Mouse (Mus musculus) heart, postnatal 0 days (tissue): ENCODE data around the gene Ispd. TPM values are rescaled to one million over a fixed set of nuclear protein-coding genes. Genes with fewer than 3 reads are reported as not detected.

Experiments used
- ATAC-seq: fragments of 200-750 bp; cut with Nextera tagmentation; 2 replicates; pipeline ENCODE4 v1.8.0; 2017; ENCODE audit warnings: low read depth, moderate number of reproducible peaks, moderate library complexity; ENCODE audit not compliant: insufficient read depth
- DNase-seq: peaks from one replicate; pipeline ENCODE4 v3.0.0-alpha.2; 2016; ENCODE audit warnings: low spot score
- H3K27ac ChIP-seq: fragments of 300-500 bp; sonication (generic); 2 replicates; pipeline ENCODE4 v1.5.1; 2014; ENCODE audit warnings: low read depth, mild to moderate bottlenecking
- H3K27me3 ChIP-seq: fragments of 300-500 bp; sonication (generic); 2 replicates; pipeline ENCODE4 v1.6.1; 2014; ENCODE audit warnings: low read length, mixed read lengths; ENCODE audit not compliant: control insufficient read depth, insufficient read depth
- H3K36me3 ChIP-seq: fragments of 300-500 bp; sonication (generic); replicated peaks from 2 replicates; pipeline ENCODE4 v1.6.1; 2014; ENCODE audit warnings: low read length, mixed read lengths; ENCODE audit not compliant: control insufficient read depth, insufficient read depth
- H3K4me1 ChIP-seq: fragments of 300-500 bp; sonication (generic); 2 replicates; pipeline ENCODE4 v1.6.1; 2014; ENCODE audit warnings: antibody characterized with exemption; ENCODE audit not compliant: control insufficient read depth, insufficient read depth
- H3K4me2 ChIP-seq: fragments of 300-500 bp; sonication (generic); 2 replicates; pipeline ENCODE4 v1.6.1; 2014; ENCODE audit warnings: low read depth, mild to moderate bottlenecking, low read length, moderate library complexity
- H3K4me3 ChIP-seq: fragments of 300-500 bp; sonication (generic); 2 replicates; pipeline ENCODE4 v1.5.1; 2014; ENCODE audit warnings: low read depth, low read length
- H3K9ac ChIP-seq: fragments of 300-500 bp; sonication (generic); replicated peaks from 2 replicates; pipeline ENCODE4 v1.6.1; 2014; ENCODE audit warnings: low read depth, low read length, mixed read lengths
- H3K9me3 ChIP-seq: fragments of 300-500 bp; sonication (generic); replicated peaks from 2 replicates; pipeline ENCODE4 v1.6.1; 2016; ENCODE audit warnings: low read length; ENCODE audit not compliant: control insufficient read depth
- CTCF ChIP-seq: IDR thresholded peaks from 2 replicates; pipeline ENCODE4 v1.5.1; 2016; ENCODE audit warnings: antibody characterized with exemption, control low read depth, low read depth
- EP300 ChIP-seq: IDR thresholded peaks from 2 replicates; pipeline ENCODE4 v1.6.1; 2016; ENCODE audit warnings: antibody characterized with exemption, low read depth
- WGBS: fragments of 180-500 bp; shearing (Covaris S2); extraction: QIAGEN DNeasy Blood & Tissue Kit; methylation state at CpG from one replicate; pipeline ENCODE4 v1.1.7; 2014; 5-methylcytosine and 5-hydroxymethylcytosine counted together
- polyA plus RNA-seq: library from polyadenylated mRNA; unstranded; fragments of >200 nt; fragmentation: Nextera tagmentation; extraction: Ambion mirVana; gene quantifications from 2 replicates; pipeline ENCODE4 v1.2.1, GENCODE M21; 2015
- total RNA-seq: library from RNA; depleted of rRNA; stranded (reverse); fragments of >200 nt; gene quantifications from 2 replicates; pipeline ENCODE4 v1.2.3, GENCODE M21; 2014; ENCODE audit warnings: low replicate concordance

The Ispd gene
- total and polyA plus RNA-seq, 2 experiments from 2014 or later: 6.6 to 8.5 TPM

GRCm38 (mm10) chr12:36570414-36571095 lies 189.3 kb downstream of the Ispd start:
- Histone ChIP-seq H3K9ac (no peak overlapping the region), H3K4me1 (no peaks in the 10 kb centered on the region), H3K36me3 (no peaks in the 10 kb centered on the region), H3K4me2 (no peak overlapping the region), H3K27ac (no peak overlapping the region), H3K27me3 (no peaks in the 10 kb centered on the region), H3K4me3 (no peak overlapping the region), H3K9me3 (no peaks in the 10 kb centered on the region)
- WGBS: 80% methylated on average over 4 of the region's 4 CpGs
- no peak for DNase-seq
- TF ChIP-seq CTCF: no peak
- no peak for TF ChIP-seq EP300
- no peak for ATAC-seq

- 73% methylated on average over 3 of the region's 3 CpGs for WGBS
- TF ChIP-seq EP300 (no peak), CTCF (no peak)
- Histone ChIP-seq H3K9ac (no peak overlapping the region), H3K4me1 (no peaks in the 10 kb centered on the region), H3K9me3 (no peaks in the 10 kb centered on the region), H3K27me3 (no peaks in the 10 kb centered on the region), H3K4me2 (no peak overlapping the region), H3K4me3 (no peak overlapping the region), H3K36me3 (no peaks in the 10 kb centered on the region), H3K27ac (no peak overlapping the region)
- ATAC-seq: no peak
- no peak for DNase-seq
Measured at GRCm38 (mm10) chr12:36584828-36585227, 203.6 kb downstream of the Ispd start.

- no peak for ATAC-seq
- no peaks in the 10 kb centered on the region for H3K4me1 ChIP-seq
- no peak for DNase-seq
- no peak overlapping the region for H3K4me3 ChIP-seq
- no peak overlapping the region for H3K9ac ChIP-seq
- H3K9me3 ChIP-seq: no peaks in the 10 kb centered on the region
- no peaks in the 10 kb centered on the region for H3K36me3 ChIP-seq
- WGBS: 69% methylated on average over 2 of the region's 2 CpGs
- no peak for TF ChIP-seq CTCF
- no peak for TF ChIP-seq EP300
- no peaks in the 10 kb centered on the region for H3K27me3 ChIP-seq
- no peak overlapping the region for H3K4me2 ChIP-seq
- no peak overlapping the region for H3K27ac ChIP-seq
Measured at GRCm38 (mm10) chr12:36597539-36598250, 216.4 kb downstream of the Ispd start.

- ATAC-seq (no peak), DNase-seq (no peak)
- H3K4me1 ChIP-seq: no peaks in the 10 kb centered on the region
- no peak for TF ChIP-seq EP300
- no peak for TF ChIP-seq CTCF
- H3K4me2 ChIP-seq: no peak overlapping the region
- no peaks in the 10 kb centered on the region for H3K9me3 ChIP-seq
- H3K27me3 ChIP-seq: no peaks in the 10 kb centered on the region
- 68% methylated on average over 7 of the region's 7 CpGs for WGBS
- no peak overlapping the region for H3K9ac ChIP-seq
- no peak overlapping the region for H3K4me3 ChIP-seq
- no peaks in the 10 kb centered on the region for H3K36me3 ChIP-seq
- H3K27ac ChIP-seq: no peak overlapping the region
Measured at GRCm38 (mm10) chr12:36621960-36622736, 240.9 kb downstream of the Ispd start.

GRCm38 (mm10) chr12:36627204-36627603 lies 246.0 kb downstream of the Ispd start:
- Histone ChIP-seq H3K4me2 (no peak overlapping the region), H3K9ac (no peak overlapping the region), H3K4me1 (no peaks in the 10 kb centered on the region), H3K4me3 (no peak overlapping the region), H3K9me3 (no peaks in the 10 kb centered on the region), H3K27me3 (no peaks in the 10 kb centered on the region), H3K27ac (no peak overlapping the region), H3K36me3 (no peaks in the 10 kb centered on the region)
- TF ChIP-seq CTCF: no peak
- TF ChIP-seq EP300: no peak
- DNase-seq (no peak), ATAC-seq (no peak)
